Mouse (Mus musculus) lung, embryonic 14.5 days (tissue): ENCODE results near the gene Pde7b. TPM values are rescaled to one million over a fixed set of nuclear protein-coding genes. Genes with fewer than 3 reads are reported as not detected.

Source experiments
- ATAC-seq: fragments of 200-750 bp; cut with Nextera tagmentation; 2 replicates; pipeline ENCODE4 v1.8.0; 2017; ENCODE audit warnings: mild to moderate bottlenecking, moderate TSS enrichment, moderate library complexity; ENCODE audit not compliant: insufficient read depth
- DNase-seq: peaks from one replicate; pipeline ENCODE4 v3.0.0-alpha.2; 2015
- H3K27ac ChIP-seq: fragments of 300-500 bp; sonication (generic); 2 replicates; pipeline ENCODE4 v1.5.1; 2014; ENCODE audit warnings: low read depth, mild to moderate bottlenecking, moderate library complexity
- H3K27me3 ChIP-seq: fragments of 300-500 bp; sonication (generic); 2 replicates; pipeline ENCODE4 v1.6.1; 2014; ENCODE audit warnings: low read length, control low read depth; ENCODE audit not compliant: insufficient read depth
- H3K36me3 ChIP-seq: fragments of 300-500 bp; sonication (generic); 2 replicates; pipeline ENCODE4 v1.6.1; 2014; ENCODE audit warnings: control low read depth; ENCODE audit not compliant: insufficient read depth
- H3K4me1 ChIP-seq: fragments of 300-500 bp; sonication (generic); 2 replicates; pipeline ENCODE4 v1.6.1; 2014; ENCODE audit warnings: antibody characterized with exemption, control low read depth; ENCODE audit not compliant: insufficient read depth
- H3K4me2 ChIP-seq: fragments of 300-500 bp; sonication (generic); 2 replicates; pipeline ENCODE4 v1.6.1; 2014; ENCODE audit warnings: mild to moderate bottlenecking
- H3K4me3 ChIP-seq: fragments of 300-500 bp; sonication (generic); 2 replicates; pipeline ENCODE4 v1.5.1; 2014; ENCODE audit warnings: low read depth, low read length
- H3K9ac ChIP-seq: fragments of 300-500 bp; sonication (generic); 2 replicates; pipeline ENCODE4 v1.6.1; 2014
- H3K9me3 ChIP-seq: fragments of 300-500 bp; sonication (generic); 2 replicates; pipeline ENCODE4 v1.6.1; 2016; ENCODE audit warnings: low read depth, low read length, control low read depth
- CTCF ChIP-seq: IDR thresholded peaks from 2 replicates; pipeline ENCODE4 v1.5.1; 2016; ENCODE audit warnings: antibody characterized with exemption, low read depth
- WGBS: fragments of 180-500 bp; shearing (Covaris S2); extraction: QIAGEN DNeasy Blood & Tissue Kit; methylation state at CpG from one replicate; pipeline ENCODE4 v1.1.7; 2014; 5-methylcytosine and 5-hydroxymethylcytosine counted together
- polyA plus RNA-seq: library from polyadenylated mRNA; unstranded; fragments of >200 nt; fragmentation: Nextera tagmentation; extraction: Ambion mirVana; gene quantifications from 2 replicates; pipeline ENCODE4 v1.2.1, GENCODE M21; 2014

Pde7b gene
- polyA plus RNA-seq, 1 experiment from 2014 or later: 3.3 TPM

DNA sequence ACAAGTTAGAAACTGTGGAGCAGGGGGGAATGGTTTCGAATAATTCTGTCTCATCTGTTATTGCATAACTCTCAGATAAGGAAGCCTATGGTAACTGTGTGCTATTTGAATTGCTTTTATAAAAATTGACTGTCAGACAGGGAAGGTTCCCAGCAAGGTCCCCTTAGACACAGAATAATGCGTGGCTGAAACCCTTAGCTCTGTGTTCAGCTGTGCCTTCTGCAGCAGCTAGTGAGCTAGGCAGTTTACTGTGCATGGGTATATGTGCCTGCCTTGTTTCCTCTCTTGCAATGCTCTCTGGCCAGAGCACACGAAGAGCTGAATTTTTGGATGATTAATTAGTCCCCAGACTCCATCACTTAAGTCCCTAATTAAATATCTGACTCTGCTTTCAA, 1.4 kb downstream of the Pde7b start:
- Histone ChIP-seq H3K4me2 (peak overlapping the region; percentile 69), H3K27ac (peak overlapping the region; percentile 46; the same call in 1 of the 2 replicates), H3K27me3 (no peaks in the 10 kb centered on the region), H3K36me3 (no peaks in the 10 kb centered on the region), H3K9me3 (no peaks in the 10 kb centered on the region), H3K4me3 (peak overlapping the region; percentile 38), H3K4me1 (peaks cover 20% of the 10 kb centered on the region), H3K9ac (peak overlapping the region; percentile 18; the same call in 1 of the 2 replicates)
- TF ChIP-seq CTCF: no peak
- ATAC-seq (peak; percentile 61), DNase-seq (peak; percentile 57)
- WGBS: 18% methylated on average over 3 of the region's 3 CpGs

DNA sequence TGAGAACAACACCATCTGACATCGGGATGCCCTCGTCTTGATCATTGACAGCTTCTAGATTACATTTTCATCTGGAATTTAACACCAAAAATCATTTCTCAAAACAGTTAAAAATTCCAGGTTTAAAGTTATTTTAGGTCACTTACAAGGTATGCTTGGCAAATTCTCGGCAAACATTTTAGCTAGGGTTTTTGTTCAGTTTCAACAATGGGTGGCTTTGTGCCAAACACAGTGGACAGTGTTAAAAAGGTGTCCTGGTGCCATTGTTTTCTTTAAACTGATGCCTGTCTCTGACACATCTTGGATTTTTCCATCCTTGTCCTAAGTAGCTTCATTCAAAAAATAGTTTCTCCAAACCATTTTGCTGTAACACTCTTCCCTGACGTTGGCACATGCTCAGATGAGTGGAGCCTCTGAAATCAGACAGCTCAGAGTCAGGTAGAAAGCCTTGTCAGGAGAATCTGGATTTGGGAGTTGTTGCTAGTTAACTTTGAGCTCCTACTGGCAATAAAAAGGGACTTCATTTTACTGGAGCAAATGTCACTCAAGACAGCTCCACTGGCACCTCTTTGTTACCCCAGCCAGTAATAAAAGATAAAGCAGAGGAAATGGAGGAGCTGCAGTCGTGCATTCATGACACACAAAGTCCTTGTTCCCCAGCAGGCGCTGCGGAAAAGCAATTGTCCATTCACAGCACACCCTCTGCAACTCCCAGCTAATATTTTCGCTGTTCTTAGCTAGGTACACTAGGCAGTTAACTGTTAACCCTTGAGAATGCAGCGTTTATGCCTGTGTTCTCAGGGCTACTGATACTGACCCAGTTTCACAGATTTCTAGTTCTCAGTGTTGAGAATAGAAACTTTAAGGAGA, 2.0 kb downstream of the Pde7b start:
- WGBS: 27% methylated on average over 9 of the region's 9 CpGs
- Histone ChIP-seq H3K36me3 (no peaks in the 10 kb centered on the region), H3K9me3 (no peaks in the 10 kb centered on the region), H3K27me3 (no peaks in the 10 kb centered on the region), H3K4me3 (peak overlapping the region; percentile 38; the same call in 1 of the 2 replicates), H3K4me2 (peak overlapping the region; percentile 69), H3K9ac (peak overlapping the region; percentile 18), H3K27ac (peak overlapping the region; percentile 46; the same call in 1 of the 2 replicates), H3K4me1 (peaks cover 20% of the 10 kb centered on the region)
- no peak for TF ChIP-seq CTCF
- ATAC-seq: no peak
- DNase-seq: peak; percentile 55

DNA sequence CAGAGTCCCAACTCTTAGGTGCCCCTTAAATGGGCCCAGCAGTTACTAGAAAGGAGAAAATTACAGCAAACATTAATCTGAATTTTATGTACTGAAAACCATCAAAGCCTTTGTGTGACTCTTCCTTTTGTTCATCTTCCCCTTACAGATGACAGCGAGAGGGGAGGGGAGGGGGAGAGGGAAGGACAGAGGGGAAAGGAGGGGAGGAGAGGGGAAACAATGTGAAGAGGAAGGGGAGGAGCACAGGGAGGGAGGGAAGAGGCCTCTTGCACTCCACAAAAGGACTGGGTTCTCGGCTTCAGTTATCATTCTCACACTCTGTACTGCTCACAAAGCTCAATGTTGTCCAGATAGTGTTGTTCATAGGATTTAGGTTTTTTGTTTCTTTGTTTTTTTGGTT, 5.7 kb downstream of the Pde7b start:
- no peaks in the 10 kb centered on the region for H3K27me3 ChIP-seq
- DNase-seq: no peak
- 63% methylated on average over 2 of the region's 2 CpGs for WGBS
- H3K4me1 ChIP-seq: peaks cover 20% of the 10 kb centered on the region
- no peaks in the 10 kb centered on the region for H3K36me3 ChIP-seq
- ATAC-seq: no peak
- no peak overlapping the region for H3K4me3 ChIP-seq
- no peak for TF ChIP-seq CTCF
- no peak overlapping the region for H3K27ac ChIP-seq
- H3K4me2 ChIP-seq: no peak overlapping the region
- no peak overlapping the region for H3K9ac ChIP-seq
- H3K9me3 ChIP-seq: no peaks in the 10 kb centered on the region

GRCm38 (mm10) chr10:20700633-20701032, 24.2 kb downstream of the Pde7b start:
- H3K4me1 ChIP-seq: no peaks in the 10 kb centered on the region

GRCm38 (mm10) chr10:20699874-20700273, 25.0 kb downstream of the Pde7b start:
- no peak overlapping the region for H3K9ac ChIP-seq
- no peaks in the 10 kb centered on the region for H3K4me1 ChIP-seq
- no peak overlapping the region for H3K4me3 ChIP-seq
- H3K4me2 ChIP-seq: no peak overlapping the region
- no peak for TF ChIP-seq CTCF
- no peaks in the 10 kb centered on the region for H3K36me3 ChIP-seq
- DNase-seq: no peak
- no peaks in the 10 kb centered on the region for H3K9me3 ChIP-seq
- no peaks in the 10 kb centered on the region for H3K27me3 ChIP-seq
- no peak overlapping the region for H3K27ac ChIP-seq
- WGBS: 87% methylated on average over 9 of the region's 9 CpGs
- ATAC-seq: no peak

More at GRCm38 (mm10) chr10:20700633-20701032, 24.2 kb downstream of the Pde7b start:
- no peaks in the 10 kb centered on the region for H3K27me3 ChIP-seq
- no peak overlapping the region for H3K4me3 ChIP-seq
- H3K4me2 ChIP-seq: no peak overlapping the region
- no peaks in the 10 kb centered on the region for H3K36me3 ChIP-seq
- ATAC-seq (peak; percentile 70), DNase-seq (peak; percentile 46)
- TF ChIP-seq CTCF: no peak
- no peaks in the 10 kb centered on the region for H3K9me3 ChIP-seq
- no peak overlapping the region for H3K27ac ChIP-seq
- no peak overlapping the region for H3K9ac ChIP-seq
- 46% methylated on average over 7 of the region's 7 CpGs for WGBS

GRCm38 (mm10) chr10:20695637-20696036, 29.2 kb downstream of the Pde7b start:
- 45% methylated on average over 11 of the region's 11 CpGs for WGBS
- H3K27ac ChIP-seq: no peak overlapping the region
- no peak for TF ChIP-seq CTCF
- H3K9ac ChIP-seq: no peak overlapping the region
- H3K9me3 ChIP-seq: no peaks in the 10 kb centered on the region
- H3K27me3 ChIP-seq: no peaks in the 10 kb centered on the region
- ATAC-seq (peak; percentile 24; the same call in 1 of the 2 replicates), DNase-seq (peak; percentile 40)
- H3K36me3 ChIP-seq: no peaks in the 10 kb centered on the region
- H3K4me1 ChIP-seq: no peaks in the 10 kb centered on the region
- no peak overlapping the region for H3K4me2 ChIP-seq
- no peak overlapping the region for H3K4me3 ChIP-seq

GRCm38 (mm10) chr10:20690002-20690401, 34.9 kb downstream of the Pde7b start:
- H3K9me3 ChIP-seq: no peaks in the 10 kb centered on the region
- no peak for ATAC-seq
- DNase-seq: no peak
- no peaks in the 10 kb centered on the region for H3K36me3 ChIP-seq
- H3K9ac ChIP-seq: no peak overlapping the region
- no peaks in the 10 kb centered on the region for H3K4me1 ChIP-seq
- no peak overlapping the region for H3K4me2 ChIP-seq
- TF ChIP-seq CTCF: no peak
- no peak overlapping the region for H3K27ac ChIP-seq
- 77% methylated on average over 9 of the region's 9 CpGs for WGBS
- H3K4me3 ChIP-seq: no peak overlapping the region
- no peaks in the 10 kb centered on the region for H3K27me3 ChIP-seq
